Comparison of ENCODE assay signal across 8 mouse cellular contexts in the genomic region with DNA sequence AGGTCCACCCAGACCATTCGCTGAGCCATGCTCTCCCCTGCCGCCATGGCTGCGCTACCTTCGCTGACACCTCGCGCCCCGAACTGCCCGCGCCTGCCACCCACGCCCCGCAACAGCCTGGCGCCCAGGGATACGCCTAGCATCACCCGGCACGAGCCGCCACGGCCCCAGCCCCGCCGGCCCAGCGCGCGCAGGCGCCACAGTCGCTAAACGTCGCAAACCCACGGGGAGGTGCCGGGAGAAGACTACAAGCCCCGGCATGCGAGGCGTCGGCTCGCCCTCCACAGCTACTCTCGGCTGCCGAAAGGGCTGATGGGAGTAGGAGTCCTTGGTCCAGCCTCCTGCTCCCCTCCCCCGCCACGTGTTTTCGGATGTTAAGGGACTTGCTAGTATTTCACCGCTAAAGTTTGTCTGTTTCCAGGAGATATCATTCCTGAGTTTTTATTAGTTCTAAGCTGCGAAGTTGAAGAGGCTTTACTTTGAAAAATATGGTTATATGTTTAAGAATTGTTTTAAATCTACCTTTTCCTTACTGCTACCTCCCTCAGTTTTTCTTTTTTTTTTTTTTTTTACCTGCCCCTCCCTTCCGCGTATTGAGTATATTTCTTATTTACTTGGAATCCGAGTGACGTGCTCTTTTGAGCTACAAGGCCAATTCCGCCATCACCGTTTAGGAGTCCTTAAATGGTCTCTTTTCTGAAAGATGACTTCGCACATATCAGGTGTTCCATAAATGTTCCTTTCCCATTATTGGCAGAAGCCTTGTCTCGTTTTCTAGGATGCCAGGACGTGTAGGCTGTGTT. TPM values are rescaled to one million over a fixed set of nuclear protein-coding genes. Genes with fewer than 3 reads are reported as not detected.
A peak's percentile ranks its signal among the peaks of the same experiment; 100 is the strongest.
DNase-seq lines count a peak whose midpoint lies in the region; ATAC-seq and TF ChIP-seq lines count a peak whose summit lies in the region.

A gene (minus strand): TSS at position 213 of the 803 bp plus-strand sequence.

- TF ChIP-seq CTCF in C2C12 (IDR thresholded peaks at IDR 0.05; ENCODE audit: control insufficient read depth, insufficient read depth, insufficient read length): no peak
- TF ChIP-seq CTCF in brain, embryonic 14.5 days (IDR thresholded peaks at IDR 0.05; ENCODE audit: borderline replicate concordance, extremely low read depth, insufficient read depth, insufficient read length): no peak
- no peak for TF ChIP-seq CTCF in liver, adult 2 months (IDR thresholded peaks at IDR 0.05; ENCODE audit: low read depth, low read length)

- peak; percentile 98 for DNase-seq in brain, embryonic 14.5 days (ENCODE audit: low read depth)
- DNase-seq in liver, adult 2 months (ENCODE audit: extremely low read depth, low read depth, low spot score): peak; percentile 86
- DNase-seq in splenic B cell, adult 2 months (ENCODE audit: low read depth, low spot score): peak; percentile 96

- H3K9ac ChIP-seq in heart, embryonic 11.5 days (ENCODE audit: low read depth, low read length): peak within 1 kb of the TSS; percentile 85
- peak within 1 kb of the TSS; percentile 68 for H3K9ac ChIP-seq in kidney, embryonic 16.5 days (replicated peaks; ENCODE audit: low read length)
- peak within 1 kb of the TSS; percentile 91 for H3K9ac ChIP-seq in liver, adult 2 months (ENCODE audit: low read depth, low read length)

- WGBS in heart, embryonic 11.5 days (ENCODE audit: insufficient replicate concordance): 2% methylated on average over 49 of the region's 49 CpGs
- WGBS in kidney, embryonic 16.5 days: 1% methylated on average over 49 of the region's 49 CpGs
- 1% methylated on average over 49 of the region's 49 CpGs for WGBS in liver, adult 2 months

- peaks cover 19% of the 10 kb centered on the region for H3K36me3 ChIP-seq in C2C12 (ENCODE audit: control insufficient read depth, insufficient read depth)
- peaks cover 35% of the 10 kb centered on the region for H3K36me3 ChIP-seq in erythroblast, embryonic 14.5 days (ENCODE audit: control insufficient read depth)
- H3K36me3 ChIP-seq in heart, embryonic 11.5 days (ENCODE audit: control insufficient read depth, insufficient read depth, low read length): peaks cover 3% of the 10 kb centered on the region; the same call in 1 of the 2 replicates
- peaks cover 5% of the 10 kb centered on the region for H3K36me3 ChIP-seq in kidney, embryonic 16.5 days (ENCODE audit: insufficient read depth, low read length)
- peaks cover 6% of the 10 kb centered on the region; the same call in 1 of the 2 replicates for H3K36me3 ChIP-seq in liver, adult 2 months (ENCODE audit: control insufficient read depth, insufficient read depth, low read length)
- H3K36me3 ChIP-seq in myocyte (ENCODE audit: control insufficient read depth, insufficient read depth): peaks cover 10% of the 10 kb centered on the region
- peaks cover 7% of the 10 kb centered on the region; the same call in 1 of the 2 replicates for H3K36me3 ChIP-seq in splenic B cell, adult 2 months (ENCODE audit: control insufficient read depth, insufficient read depth, low read length, poor library complexity, severe bottlenecking)

- H3ac ChIP-seq in C2C12 (ENCODE audit: control insufficient read depth, insufficient read length, low read depth) (peak within 1 kb of the TSS; percentile 82), myocyte (ENCODE audit: control insufficient read depth, insufficient read length) (peak within 1 kb of the TSS; percentile 37)

- ATAC-seq in heart, embryonic 11.5 days (replicated peaks; ENCODE audit: insufficient number of reproducible peaks, low FRiP score, low TSS enrichment): peak; percentile 93
- ATAC-seq in kidney, embryonic 16.5 days (ENCODE audit: low FRiP score, low TSS enrichment): peak; percentile 98

- H3K27ac ChIP-seq in heart, embryonic 11.5 days (ENCODE audit: low read depth, low read length): no peak within 1 kb of the TSS
- H3K27ac ChIP-seq in kidney, embryonic 16.5 days (ENCODE audit: low read length): no peak within 1 kb of the TSS
- H3K27ac ChIP-seq in liver, adult 2 months (replicated peaks; ENCODE audit: insufficient read depth, low read depth, low read length): peak within 1 kb of the TSS; percentile 57

- peaks cover 20% of the 10 kb centered on the region for H3K79me3 ChIP-seq in C2C12 (ENCODE audit: low read depth)

- H3K79me2 ChIP-seq in C2C12 (ENCODE audit: control insufficient read depth, insufficient read depth) (peaks cover 35% of the 10 kb centered on the region), myocyte (ENCODE audit: control insufficient read depth, insufficient read depth) (peaks cover 19% of the 10 kb centered on the region)
- peaks cover 4% of the 10 kb centered on the region; the same call in 1 of the 2 replicates for H3K79me2 ChIP-seq in liver, adult 2 months (ENCODE audit: control insufficient read depth, insufficient read depth, low read length)

- H3K4me3 ChIP-seq in C2C12 (ENCODE audit: insufficient read depth, poor library complexity, severe bottlenecking) (peak within 1 kb of the TSS; percentile 78), myocyte (peak within 1 kb of the TSS; percentile 57)
- peak within 1 kb of the TSS; percentile 70 for H3K4me3 ChIP-seq in erythroblast, embryonic 14.5 days (replicated peaks)
- H3K4me3 ChIP-seq in heart, embryonic 11.5 days (ENCODE audit: low read depth, low read length): peak within 1 kb of the TSS; percentile 65
- peak within 1 kb of the TSS; percentile 67 for H3K4me3 ChIP-seq in kidney, embryonic 16.5 days (ENCODE audit: low read length)
- H3K4me3 ChIP-seq in liver, adult 2 months (ENCODE audit: insufficient read depth, low read depth, low read length): peak within 1 kb of the TSS; percentile 92

- H3K4me1 ChIP-seq in erythroblast, embryonic 14.5 days (ENCODE audit: control insufficient read depth): peaks cover 60% of the 10 kb centered on the region
- H3K4me1 ChIP-seq in heart, embryonic 11.5 days (ENCODE audit: control insufficient read depth, insufficient read depth, low read length): peaks cover 3% of the 10 kb centered on the region; the same call in 1 of the 2 replicates
- peaks cover 17% of the 10 kb centered on the region for H3K4me1 ChIP-seq in kidney, embryonic 16.5 days (ENCODE audit: insufficient read depth, low read length)
- H3K4me1 ChIP-seq in liver, adult 2 months (ENCODE audit: control insufficient read depth, insufficient read depth, low read length): peaks cover 8% of the 10 kb centered on the region

- H3K27me3 ChIP-seq in C2C12 (ENCODE audit: control insufficient read depth, insufficient read depth, insufficient read length) (no peaks in the 10 kb centered on the region), myocyte (ENCODE audit: control insufficient read depth, insufficient read depth, insufficient read length) (no peaks in the 10 kb centered on the region)
- no peaks in the 10 kb centered on the region for H3K27me3 ChIP-seq in erythroblast, embryonic 14.5 days (ENCODE audit: control insufficient read depth)
- H3K27me3 ChIP-seq in heart, embryonic 11.5 days (ENCODE audit: control insufficient read depth, insufficient read depth, low read length): no peaks in the 10 kb centered on the region
- H3K27me3 ChIP-seq in kidney, embryonic 16.5 days (ENCODE audit: insufficient read depth, low read length): no peaks in the 10 kb centered on the region
- H3K27me3 ChIP-seq in liver, adult 2 months (ENCODE audit: control insufficient read depth, insufficient read depth, low read length): no peaks in the 10 kb centered on the region
- H3K27me3 ChIP-seq in splenic B cell, adult 2 months (ENCODE audit: control insufficient read depth, insufficient read depth, low read length, poor library complexity, severe bottlenecking): no peaks in the 10 kb centered on the region

- peak; percentile 83 for TF ChIP-seq POLR2A in brain, embryonic 14.5 days (IDR thresholded peaks at IDR 0.05; ENCODE audit: borderline replicate concordance, extremely low read depth, insufficient read depth, insufficient read length, poor library complexity, severe bottlenecking)
- 0 out of 2 replicates have a peak, but pooled peaks have one; percentile 28 for TF ChIP-seq POLR2A in liver, adult 2 months (IDR thresholded peaks at IDR 0.05; ENCODE audit: extremely low read depth, insufficient read depth, low read length)
- TF ChIP-seq POLR2A in myocyte (IDR thresholded peaks at IDR 0.05; ENCODE audit: insufficient read length, low read depth): peak; percentile 95

- H3K4me2 ChIP-seq in heart, embryonic 11.5 days: peak within 1 kb of the TSS; percentile 87
- H3K4me2 ChIP-seq in kidney, embryonic 16.5 days (replicated peaks; ENCODE audit: low read depth, low read length): peak within 1 kb of the TSS; percentile 86
- peak within 1 kb of the TSS; percentile 96 for H3K4me2 ChIP-seq in myocyte (ENCODE audit: low read depth)

- no peaks in the 10 kb centered on the region for H3K9me3 ChIP-seq in erythroblast, embryonic 14.5 days (ENCODE audit: control insufficient read depth, low read length)
- H3K9me3 ChIP-seq in heart, embryonic 11.5 days (replicated peaks; ENCODE audit: control insufficient read depth, low read length): no peaks in the 10 kb centered on the region
- no peaks in the 10 kb centered on the region for H3K9me3 ChIP-seq in kidney, embryonic 16.5 days (ENCODE audit: low read length)

TF ChIP-seq in C2C12, 6 proteins besides CTCF, POLR2A, EP300 and RAD21:
- TF ChIP-seq CEBPB (IDR thresholded peaks at IDR 0.05; ENCODE audit: low read depth) (no peak), MAX (IDR thresholded peaks at IDR 0.05) (peak; percentile 87), USF1 (IDR thresholded peaks at IDR 0.05; ENCODE audit: low read depth) (peak; percentile 51)

TF ChIP-seq in myocyte, 11 proteins besides CTCF, POLR2A, EP300 and RAD21 (continues in another document):
- TF ChIP-seq TCF3 (IDR thresholded peaks at IDR 0.05; ENCODE audit: insufficient read length, low read depth): no peak
- TF ChIP-seq MYOD1 (IDR thresholded peaks at IDR 0.05; ENCODE audit: control insufficient read depth in 1 of 3, insufficient read length in 2 of 3, low read depth in 2 of 3): peak in 1 of 3 experiments; percentile 32
- TF ChIP-seq TCF12 (IDR thresholded peaks at IDR 0.05; ENCODE audit: insufficient read depth, poor library complexity, severe bottlenecking): no peak
- TF ChIP-seq CEBPB (IDR thresholded peaks at IDR 0.05; ENCODE audit: insufficient read depth, poor library complexity, severe bottlenecking): no peak
- TF ChIP-seq MYOG (IDR thresholded peaks at IDR 0.05; ENCODE audit: control insufficient read depth in 1 of 3, insufficient read depth in 1 of 3, insufficient read length in 2 of 3, low read depth in 2 of 3): no peak
- no peak for TF ChIP-seq REST (IDR thresholded peaks at IDR 0.05; ENCODE audit: insufficient read depth, insufficient read length)
- peak; percentile 55 for TF ChIP-seq USF1 (IDR thresholded peaks at IDR 0.05; ENCODE audit: low read depth)

RNA-seq across cellular contexts. Expression of the gene that starts here (rescaled TPM):
- polyA plus RNA-seq in C2C12 (2012; fragmentation: generic; extraction: Trizol) (234 TPM), myocyte (2012; fragmentation: generic; extraction: Trizol) (163 TPM)
- polyA plus RNA-seq in brain, embryonic 14.5 days (2012; rRNA removed): 80.3 and 93.7 TPM in 2 replicates
- 5.0 and 8.3 TPM in 2 replicates for polyA plus RNA-seq in erythroblast, embryonic 14.5 days (2012)
- polyA plus RNA-seq in heart, embryonic 11.5 days (2014; fragmentation: Nextera tagmentation; extraction: Ambion mirVana): 86.4 and 96.7 TPM in 2 replicates
- polyA plus RNA-seq in kidney, embryonic 16.5 days (2015; fragmentation: Nextera tagmentation; extraction: Ambion mirVana): 110 and 118 TPM in 2 replicates
- total RNA-seq in liver, adult 2 months (2014; rRNA removed): 45.2 and 49.6 TPM in 2 replicates
- polyA plus RNA-seq in liver, adult 2 months (2012; rRNA removed): 90.7 and 101 TPM in 2 replicates

Comparison
In these comparisons a context has a peak if more than half of its experiments do, and no peak if none do; other contexts are left out.
1. POLR2A ChIP-seq: peak in every context shown above with its lines; median percentile 95 in myocyte; 83 in brain, embryonic 14.5 days; 28 in liver, adult 2 months.